ENCODE assay signal across 9 mouse cellular contexts in the genomic region with DNA sequence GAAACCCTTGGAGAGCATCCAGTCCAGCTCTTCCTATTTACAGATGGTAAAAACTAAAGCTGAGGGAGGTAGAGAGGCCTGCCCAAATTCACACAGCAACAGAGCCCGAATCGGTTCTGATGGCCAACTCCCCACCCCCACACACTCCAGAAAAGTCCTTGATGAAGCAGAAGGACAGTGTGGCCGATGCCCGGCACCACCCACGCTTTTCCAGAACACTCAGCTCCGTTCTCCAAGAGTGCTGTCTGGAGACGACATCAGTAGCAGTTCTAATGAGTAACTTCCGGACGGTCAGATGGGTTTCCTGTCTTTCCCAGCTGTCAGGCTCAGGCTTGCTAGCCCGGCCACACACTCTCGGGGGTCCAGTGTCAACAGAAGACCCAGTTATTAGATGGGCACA. TPM values are rescaled to one million over a fixed set of nuclear protein-coding genes. Genes with fewer than 3 reads are reported as not detected.
A peak's percentile ranks its signal among the peaks of the same experiment; 100 is the strongest.
DNase-seq lines count a peak whose midpoint lies in the region; ATAC-seq and TF ChIP-seq lines count a peak whose summit lies in the region.
"Had no signal": no experiment of that assay in that cellular context is flagged by ENCODE, and none has a peak within 500 bp of the region (broad histone marks: within the 10 kb centered on the region; RNA-seq: fewer than 3 reads in every experiment).

No protein-coding gene starts in this region.

- no peak overlapping the region for H3K4me3 ChIP-seq in layer of hippocampus, adult 2 months
- no peak overlapping the region for H3K4me3 ChIP-seq in liver, embryonic 12.5 days
- no peak overlapping the region for H3K4me3 ChIP-seq in neural tube, embryonic 15.5 days (replicated peaks)
- H3K4me3 ChIP-seq: limb, embryonic 13.5 days had no signal

- 55% methylated on average over 11 of the region's 11 CpGs for WGBS in liver, embryonic 12.5 days (ENCODE audit: insufficient replicate concordance)
- 84% methylated on average over 11 of the region's 11 CpGs for WGBS in neural tube, embryonic 15.5 days

- no peak for TF ChIP-seq CTCF in layer of hippocampus, adult 2 months (conservative IDR thresholded peaks at IDR 0.05)

- no peaks in the 10 kb centered on the region for H3K36me3 ChIP-seq in liver, embryonic 12.5 days
- no peaks in the 10 kb centered on the region for H3K36me3 ChIP-seq in neural tube, embryonic 15.5 days
- H3K36me3 ChIP-seq: limb, embryonic 13.5 days had no signal

- ATAC-seq in liver, embryonic 12.5 days, result no peak
- no peak for ATAC-seq in neural tube, embryonic 15.5 days (ENCODE audit: low FRiP score)

- H3K4me1 ChIP-seq in liver, embryonic 12.5 days, result no peaks in the 10 kb centered on the region
- H3K4me1 ChIP-seq in neural tube, embryonic 15.5 days, result peaks cover 5% of the 10 kb centered on the region; the same call in 1 of the 2 replicates
- H3K4me1 ChIP-seq: limb, embryonic 13.5 days had no signal

- H3K9ac ChIP-seq in liver, embryonic 12.5 days, result no peak overlapping the region
- no peak overlapping the region for H3K9ac ChIP-seq in neural tube, embryonic 15.5 days (replicated peaks)
- H3K9ac ChIP-seq: limb, embryonic 13.5 days had no signal

- H3K9me3 ChIP-seq in liver, embryonic 12.5 days (replicated peaks), result no peaks in the 10 kb centered on the region
- no peaks in the 10 kb centered on the region for H3K9me3 ChIP-seq in neural tube, embryonic 15.5 days (replicated peaks)
- H3K9me3 ChIP-seq: limb, embryonic 13.5 days had no signal

- peak; percentile 17 for DNase-seq in kidney, adult 9 months
- DNase-seq in kidney, adult 18-20 months, result no peak
- DNase-seq in cerebellum, adult 8-10 months, result peak; percentile 33
- peak; percentile 42 to 53 for DNase-seq in layer of hippocampus, adult 2 months (ENCODE audit: low spot score in 2 of 2)
- peak; percentile 60 to 66 for DNase-seq in right cerebral cortex, adult 2 months (ENCODE audit: low spot score in 2 of 2)
- no peak for DNase-seq in kidney, adult 8-10 months

- no peak overlapping the region for H3K4me2 ChIP-seq in liver, embryonic 12.5 days
- H3K4me2 ChIP-seq in neural tube, embryonic 15.5 days, result no peak overlapping the region
- H3K4me2 ChIP-seq: limb, embryonic 13.5 days had no signal

- H3K27ac ChIP-seq in layer of hippocampus, adult 2 months, result peak overlapping the region; percentile 72
- H3K27ac ChIP-seq in liver, embryonic 12.5 days, result no peak overlapping the region
- H3K27ac ChIP-seq in neural tube, embryonic 15.5 days (replicated peaks), result no peak overlapping the region
- H3K27ac ChIP-seq: limb, embryonic 13.5 days had no signal

- H3K27me3 ChIP-seq in liver, embryonic 12.5 days (replicated peaks), result 0 out of 2 replicates have a peak, but pooled peaks cover 4% of the 10 kb centered on the region
- H3K27me3 ChIP-seq in neural tube, embryonic 15.5 days (replicated peaks), result no peaks in the 10 kb centered on the region
- H3K27me3 ChIP-seq: limb, embryonic 13.5 days had no signal

RNA-seq across cellular contexts. Expression of gene Efr3b, which starts 10.2 kb away (rescaled TPM):
- total RNA-seq in layer of hippocampus, adult 2 months (2021), result 100 to 1,000 TPM in 1 of 2 experiments, 10 to 100 TPM in 1; 91.8 to 104 TPM
- polyA plus RNA-seq in liver, embryonic 12.5 days (2016; fragmentation: Nextera tagmentation; extraction: Ambion mirVana), result 0.41 and 0.50 TPM in 2 replicates
- 27.2 and 33.6 TPM in 2 replicates for polyA plus RNA-seq in neural tube, embryonic 15.5 days (2015; fragmentation: Nextera tagmentation; extraction: Ambion mirVana)

RNA-seq across cellular contexts. Expression of gene Dnajc27, which starts 53.9 kb away (rescaled TPM):
- total RNA-seq in layer of hippocampus, adult 2 months (2021), result 10 to 100 TPM; 80.0 to 82.8 TPM
- polyA plus RNA-seq in liver, embryonic 12.5 days (2016; fragmentation: Nextera tagmentation; extraction: Ambion mirVana), result 3.5 and 4.2 TPM in 2 replicates
- polyA plus RNA-seq in neural tube, embryonic 15.5 days (2015; fragmentation: Nextera tagmentation; extraction: Ambion mirVana), result 20.0 and 21.3 TPM in 2 replicates

Comparison
In these comparisons a context has a peak if more than half of its experiments do, and no peak if none do; other contexts are left out.
1. DNase-seq: peak in kidney, adult 9 months (single experiment), cerebellum, adult 8-10 months (single experiment), layer of hippocampus, adult 2 months (2 of 2) and right cerebral cortex, adult 2 months (2 of 2); none in kidney, adult 18-20 months (single experiment) and kidney, adult 8-10 months (0 of 2).
2. RNA of gene Efr3b, which starts 10.2 kb away (polyA plus RNA-seq): 27.2 to 33.6 TPM in neural tube, embryonic 15.5 days; 0.41 to 0.50 TPM in liver, embryonic 12.5 days; every median in the first group is over 10 times any median in the second.